Mouse (Mus musculus): ENCODE measurements around the gene Sh3gl3.

The Sh3gl3 gene

DNA sequence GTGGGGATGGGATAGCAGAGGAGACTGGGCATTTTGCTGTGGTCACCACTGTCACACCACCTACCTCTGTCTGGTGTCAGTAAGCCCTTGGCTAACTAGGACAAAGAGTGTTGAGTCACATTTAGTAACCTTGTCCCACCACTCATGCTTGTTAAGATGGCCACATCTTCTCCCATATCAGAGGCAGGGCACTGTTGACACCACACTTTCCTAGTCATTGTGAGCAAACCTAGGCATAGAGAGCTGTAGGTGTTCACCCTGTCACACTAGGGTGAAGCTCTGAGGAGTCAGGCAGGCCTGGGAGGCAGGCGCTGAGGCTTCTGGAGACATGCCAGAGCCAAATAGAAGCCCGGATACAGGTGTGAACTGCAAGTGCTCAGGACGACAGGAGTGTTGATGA is at the start of gene Sh3gl3:
TSS of gene Sh3gl3 (plus strand) at position 301 of the 400 bp plus-strand sequence.
- no peak for DNase-seq (ENCODE audit: low read depth)

DNA sequence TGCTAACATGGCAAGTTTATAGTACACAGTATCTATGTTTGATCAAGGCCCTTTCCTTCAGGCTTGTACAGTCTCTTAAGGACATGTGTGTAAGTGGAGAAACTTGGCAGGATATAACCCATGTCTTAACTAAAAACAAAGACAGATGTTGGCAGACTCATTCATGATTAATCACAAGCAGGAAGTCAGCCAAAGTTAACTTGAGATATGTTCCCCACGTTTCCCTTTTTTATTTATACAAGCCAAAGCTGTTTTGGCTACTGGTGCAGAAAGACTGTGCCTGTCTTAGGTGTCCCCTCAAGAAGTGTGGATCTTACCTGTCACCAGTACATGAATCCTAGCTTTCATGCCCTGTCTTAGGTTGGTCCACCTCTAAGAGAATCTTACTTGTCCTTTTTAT is 35.4 kb upstream of the Sh3gl3 start:
- DNase-seq (ENCODE audit: low read depth), result peak; percentile 6

DNA sequence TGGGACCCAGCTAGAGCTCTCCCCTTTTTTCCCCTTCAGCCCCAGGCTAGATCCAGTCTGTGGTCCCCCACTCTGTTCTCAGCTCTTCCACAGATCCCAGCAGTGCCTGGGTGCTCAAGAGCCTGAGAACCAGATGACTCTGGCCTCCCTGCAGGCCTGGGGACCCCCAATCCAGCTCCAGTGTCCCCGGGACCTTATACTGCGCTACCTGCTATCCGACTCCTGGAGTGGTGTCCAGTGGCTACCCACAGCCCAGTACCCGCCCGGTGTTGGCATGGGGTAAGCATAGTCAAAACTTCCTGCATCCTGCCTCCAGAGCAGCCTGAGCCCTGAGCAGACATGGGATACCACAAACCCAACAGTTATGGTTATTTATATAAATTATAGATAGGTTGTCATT is 26.5 kb upstream of the Sh3gl3 start:
- DNase-seq (ENCODE audit: low read depth), result no peak

DNA sequence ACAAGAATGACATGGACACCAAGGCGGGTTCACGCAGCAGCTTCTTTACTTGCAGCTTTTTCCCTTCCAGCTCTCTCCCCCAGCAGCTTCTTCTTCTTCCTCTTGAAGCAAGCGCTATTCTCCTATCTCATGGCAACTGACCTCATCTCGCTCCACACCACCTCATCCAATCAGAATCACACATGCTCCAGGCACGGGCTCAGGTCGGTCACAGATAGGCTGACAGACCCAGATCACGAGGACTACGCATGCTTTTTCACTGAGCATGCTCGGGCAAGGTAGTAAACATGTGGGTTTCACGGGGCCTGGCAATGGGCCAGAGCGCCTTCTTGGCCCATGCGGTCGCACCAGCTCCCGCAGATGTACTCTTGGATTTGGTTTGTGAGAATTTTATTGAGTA is 9.0 kb upstream of the Sh3gl3 start:
- DNase-seq (ENCODE audit: low read depth), result no peak

DNA sequence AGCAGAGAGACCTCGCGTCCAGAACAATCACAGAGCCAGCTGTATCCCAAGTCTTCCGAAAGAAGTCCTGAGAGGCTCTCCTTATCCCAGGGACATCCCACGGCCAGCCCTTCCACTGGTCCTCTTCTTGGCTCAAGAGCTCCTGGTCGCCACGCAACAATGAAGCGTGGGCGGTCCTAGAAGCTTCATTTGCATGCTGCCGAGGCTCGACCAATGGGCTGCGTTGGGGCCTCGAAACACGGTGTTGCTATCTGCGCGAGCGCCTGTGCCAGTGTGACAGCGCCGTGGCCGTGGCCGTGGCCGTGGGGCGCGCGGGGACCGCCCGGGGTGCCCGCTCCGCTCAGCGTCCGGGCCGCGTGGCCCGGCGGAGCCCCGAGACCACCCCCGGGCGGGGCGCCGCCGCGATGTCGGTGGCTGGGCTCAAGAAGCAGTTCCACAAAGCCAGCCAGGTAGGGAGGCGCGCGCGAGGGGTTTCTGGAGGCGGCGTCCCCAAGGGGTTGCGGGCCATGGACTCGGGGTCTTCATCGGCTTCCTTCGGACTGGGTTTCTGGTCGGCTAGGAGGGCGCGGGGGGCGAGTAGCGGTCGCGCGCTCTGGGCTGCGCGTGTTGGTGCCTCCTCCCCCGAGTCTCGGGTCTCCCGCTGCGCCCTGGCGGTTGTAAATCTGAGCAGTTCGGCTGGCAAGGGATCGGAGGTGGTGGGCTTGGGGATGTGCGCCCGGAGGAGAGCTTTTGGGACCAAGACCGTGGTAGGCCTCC is 1.1 kb downstream of the Sh3gl3 start:
- DNase-seq (ENCODE audit: low read depth), result peak; percentile 22

DNA sequence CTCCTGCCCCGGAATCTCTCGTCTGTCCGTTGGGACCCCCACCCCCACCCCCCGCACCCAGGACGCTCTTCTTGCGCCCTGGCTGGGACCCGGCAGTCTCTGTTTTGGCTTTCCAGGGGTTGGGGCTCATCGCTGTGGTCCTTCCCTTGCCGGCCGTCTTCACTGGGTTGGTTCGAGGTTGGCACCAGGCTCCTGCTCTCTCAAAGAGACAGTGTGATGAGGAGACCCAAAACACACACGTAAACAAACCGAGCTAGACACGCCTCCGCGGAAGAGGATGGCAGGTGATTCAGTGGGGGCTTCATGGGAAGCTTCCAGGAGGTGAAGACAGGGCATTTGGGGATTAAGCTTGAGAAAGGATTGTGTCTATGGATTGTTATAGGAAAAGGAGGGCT is 1.7 kb downstream of the Sh3gl3 start:
- no peak for DNase-seq (ENCODE audit: low read depth)

DNA sequence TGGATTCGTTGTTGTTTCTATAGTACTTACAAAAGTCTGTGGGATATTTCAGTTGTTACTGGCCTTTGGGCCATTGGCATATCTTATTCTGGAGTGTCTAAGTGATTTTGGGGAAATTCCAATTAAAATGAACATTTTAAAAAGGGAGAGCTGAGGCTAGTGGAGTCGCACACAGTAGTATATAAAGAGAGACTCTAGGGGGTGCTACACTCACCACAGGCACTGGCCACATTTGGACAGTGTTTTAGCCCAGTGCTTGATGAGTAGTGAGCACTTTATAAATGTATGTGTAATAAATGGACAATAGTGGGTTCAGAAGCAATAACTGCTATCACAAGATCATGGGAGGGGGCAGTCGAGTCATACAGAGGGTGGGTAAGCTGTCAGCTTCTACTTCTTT is 2.6 kb downstream of the Sh3gl3 start:
- no peak for DNase-seq (ENCODE audit: low read depth)

DNA sequence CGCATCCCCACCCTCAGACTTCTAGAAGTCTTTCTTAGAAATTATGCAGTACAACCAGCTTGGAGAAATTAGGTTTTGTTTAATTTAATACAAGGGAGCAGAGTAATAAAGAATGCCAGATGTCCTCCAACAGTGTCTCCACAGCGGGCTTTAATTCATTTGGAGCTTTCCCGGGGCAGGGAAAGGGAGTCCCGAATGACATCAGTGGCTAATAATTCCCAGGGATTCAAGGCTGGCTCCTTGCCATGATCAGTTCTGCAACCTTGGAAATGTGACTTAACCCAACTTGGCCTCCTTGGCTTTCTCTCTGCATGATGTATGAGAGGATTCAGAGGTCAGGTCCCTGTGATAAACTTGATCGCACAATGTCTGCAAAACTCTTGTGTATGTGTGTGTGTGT is 3.7 kb downstream of the Sh3gl3 start:
- DNase-seq (ENCODE audit: low read depth), result no peak

DNA sequence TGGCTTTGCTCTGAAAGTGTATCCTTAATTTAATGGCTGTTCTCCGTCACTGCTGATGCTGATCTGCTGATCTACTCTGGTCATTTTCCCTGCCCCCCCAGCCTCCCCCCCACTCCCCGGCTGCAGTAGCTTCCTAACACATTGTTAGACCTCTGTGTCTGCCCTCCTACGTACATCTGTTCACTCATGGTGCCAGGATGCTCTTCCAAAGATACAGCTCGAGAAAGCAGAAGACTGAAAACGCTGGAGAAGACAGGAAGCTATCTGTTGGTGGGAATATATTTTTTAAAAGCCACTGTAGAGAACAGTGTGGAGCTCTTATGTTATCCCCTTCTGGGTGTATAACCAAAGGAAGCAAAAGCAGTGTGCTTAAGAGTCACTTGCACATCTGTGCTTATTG is 7.3 kb downstream of the Sh3gl3 start:
- DNase-seq (ENCODE audit: low read depth), result no peak

DNA sequence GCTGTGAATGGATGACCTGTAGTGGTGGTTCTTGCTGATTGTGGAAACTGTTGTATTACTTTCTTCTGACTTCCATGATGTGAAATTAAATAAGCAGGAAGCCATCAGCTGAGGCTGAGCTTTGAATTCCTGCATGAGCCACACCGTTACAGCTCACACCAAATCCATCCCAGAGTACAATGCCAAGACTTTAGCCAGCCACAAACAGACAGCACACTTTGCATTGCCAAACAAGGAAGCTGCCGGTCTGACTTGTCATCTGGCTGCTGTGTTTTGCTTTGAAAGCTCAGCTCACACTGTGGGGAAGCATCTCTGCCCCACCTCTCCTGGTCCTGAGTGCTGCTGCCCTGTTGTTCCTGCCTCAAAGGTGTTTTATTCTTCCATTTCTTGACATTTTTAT is 9.1 kb downstream of the Sh3gl3 start:
- DNase-seq (ENCODE audit: low read depth), result peak; percentile 15

DNA sequence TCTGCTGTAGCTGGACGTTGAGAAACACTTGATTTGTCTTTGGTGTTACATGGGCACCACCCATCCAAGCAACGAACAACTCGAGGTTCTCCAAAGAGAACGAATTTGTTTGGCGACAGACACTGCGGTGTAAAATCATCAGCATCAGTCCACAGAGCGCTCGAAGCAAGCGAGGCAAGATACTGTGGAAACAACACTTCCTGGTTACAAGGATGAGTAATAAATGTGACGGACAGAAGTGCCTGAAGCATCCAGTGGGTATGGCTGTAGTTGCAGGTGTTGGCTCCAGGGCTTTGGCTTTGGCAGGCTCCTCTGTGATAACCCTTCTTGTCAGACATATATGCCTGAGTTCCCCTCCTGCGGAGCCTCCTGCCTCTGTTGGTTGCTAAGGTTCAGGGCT is 18.0 kb downstream of the Sh3gl3 start:
- no peak for DNase-seq (ENCODE audit: low read depth)

DNA sequence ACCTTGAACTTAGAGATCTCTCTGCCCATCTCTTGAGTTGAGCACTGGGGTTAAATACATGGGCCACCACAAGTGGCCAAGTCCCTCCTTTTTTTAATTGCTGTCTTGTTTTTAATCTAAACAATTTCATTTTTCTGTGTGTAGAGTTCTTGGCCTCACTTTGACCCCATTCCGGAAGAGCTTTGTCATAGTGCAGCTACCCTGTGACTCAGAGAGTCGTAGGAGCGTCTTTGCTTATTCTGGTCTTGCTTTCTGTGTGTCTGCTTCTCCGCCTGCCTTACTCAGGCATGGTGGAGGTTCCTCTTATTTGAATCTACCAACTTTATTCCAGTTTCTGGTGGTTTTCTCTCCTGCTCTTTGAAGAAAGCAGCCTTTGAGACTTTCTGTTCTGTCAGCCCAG is 18.9 kb downstream of the Sh3gl3 start:
- no peak for DNase-seq (ENCODE audit: low read depth)

DNA sequence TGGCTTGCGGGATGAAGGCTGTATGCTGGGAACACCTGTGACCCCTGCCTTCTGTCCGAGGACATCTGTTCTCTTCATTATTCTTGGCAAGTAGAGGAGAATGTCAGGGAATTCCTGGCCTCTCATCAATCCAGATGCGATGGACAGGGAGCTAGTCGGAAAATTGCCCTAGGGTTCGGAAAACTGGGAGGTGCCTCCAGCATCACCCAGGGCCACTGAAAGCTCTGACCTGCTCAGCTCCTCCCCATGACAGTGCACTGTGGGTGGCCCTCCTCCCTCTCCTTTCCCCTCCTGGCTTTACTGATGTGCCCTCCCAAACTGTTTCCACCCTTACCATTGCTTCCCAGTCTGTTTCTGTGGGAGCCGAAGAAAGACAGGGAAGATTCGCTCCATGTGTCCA is 29.5 kb downstream of the Sh3gl3 start:
- DNase-seq (ENCODE audit: low read depth), result no peak

DNA sequence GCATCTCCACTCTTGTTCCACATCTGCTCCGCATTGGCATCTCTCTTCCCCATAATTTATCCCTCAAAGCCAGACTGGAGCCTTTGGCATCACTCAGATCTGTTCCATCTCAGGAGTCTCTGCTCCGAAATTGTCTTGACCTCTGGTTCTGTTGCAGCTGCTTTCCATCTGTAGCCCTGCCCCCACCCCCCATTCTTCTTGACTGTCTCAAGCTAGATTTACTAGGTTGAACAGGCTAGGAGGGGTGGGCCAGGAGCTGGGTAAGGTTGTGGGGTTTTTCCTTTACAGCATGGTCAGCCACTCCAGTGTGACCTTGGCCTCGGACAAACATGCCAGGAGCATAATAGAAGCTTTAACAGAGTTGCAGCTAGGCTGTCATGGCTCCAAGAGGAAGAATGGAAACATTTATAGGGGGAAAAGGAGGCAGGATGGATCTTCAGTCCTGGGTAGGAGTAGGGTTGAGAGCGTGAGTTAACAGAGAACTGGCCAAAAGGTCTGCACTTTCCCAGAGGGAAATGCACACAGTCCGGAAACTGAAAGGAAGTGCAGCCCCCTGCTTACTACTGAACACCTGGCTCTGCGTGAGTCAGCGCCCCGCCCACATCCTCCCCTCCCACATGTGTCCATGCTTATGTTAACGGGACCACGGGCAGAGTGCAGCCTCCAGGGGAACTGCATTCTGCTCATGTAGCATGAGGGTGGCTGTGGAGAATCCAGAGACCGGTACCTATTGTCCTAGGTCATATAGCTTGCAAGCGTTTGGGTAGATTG is 30.6 kb downstream of the Sh3gl3 start:
- no peak for DNase-seq (ENCODE audit: low read depth)

DNA sequence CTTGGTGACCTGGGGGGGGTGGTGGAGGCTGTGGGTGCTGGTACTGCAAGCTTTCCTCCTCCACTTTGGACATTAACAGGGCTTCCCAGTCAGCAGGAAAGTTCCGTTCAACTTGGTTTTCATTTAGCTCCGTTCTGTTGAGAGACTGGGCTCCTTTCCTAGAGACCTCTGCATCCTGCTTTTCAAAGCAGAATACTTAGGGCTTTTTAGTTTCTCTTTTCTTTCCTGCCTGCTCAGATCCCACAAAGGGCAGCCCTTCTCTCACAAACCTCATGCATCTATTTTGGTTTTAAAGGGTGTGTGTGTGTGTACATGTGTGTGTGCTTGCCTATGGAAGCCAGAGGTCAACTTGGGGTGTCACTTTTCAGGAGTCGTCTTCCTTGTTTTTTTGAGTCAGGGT is 31.3 kb downstream of the Sh3gl3 start:
- DNase-seq (ENCODE audit: low read depth), result no peak

DNA sequence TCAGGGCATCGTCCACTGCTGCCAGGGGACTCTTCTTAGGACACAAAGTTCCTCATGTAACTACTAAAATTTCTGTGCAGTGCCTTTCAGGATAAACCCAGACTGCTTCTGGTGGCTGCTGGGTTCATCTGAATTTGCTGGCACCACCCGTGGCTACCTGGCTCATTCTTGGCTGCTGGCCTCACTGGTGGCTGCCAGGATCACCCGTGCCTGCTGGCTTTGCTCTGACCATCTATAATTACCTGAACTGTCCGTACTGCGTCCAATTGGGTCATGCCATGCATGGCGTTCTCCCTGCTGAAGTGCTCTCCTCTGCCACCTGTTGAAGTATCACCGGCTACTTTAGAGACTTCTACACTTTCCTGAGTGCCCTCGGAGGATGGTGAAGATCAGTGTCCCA is 33.1 kb downstream of the Sh3gl3 start:
- no peak for DNase-seq (ENCODE audit: low read depth)

DNA sequence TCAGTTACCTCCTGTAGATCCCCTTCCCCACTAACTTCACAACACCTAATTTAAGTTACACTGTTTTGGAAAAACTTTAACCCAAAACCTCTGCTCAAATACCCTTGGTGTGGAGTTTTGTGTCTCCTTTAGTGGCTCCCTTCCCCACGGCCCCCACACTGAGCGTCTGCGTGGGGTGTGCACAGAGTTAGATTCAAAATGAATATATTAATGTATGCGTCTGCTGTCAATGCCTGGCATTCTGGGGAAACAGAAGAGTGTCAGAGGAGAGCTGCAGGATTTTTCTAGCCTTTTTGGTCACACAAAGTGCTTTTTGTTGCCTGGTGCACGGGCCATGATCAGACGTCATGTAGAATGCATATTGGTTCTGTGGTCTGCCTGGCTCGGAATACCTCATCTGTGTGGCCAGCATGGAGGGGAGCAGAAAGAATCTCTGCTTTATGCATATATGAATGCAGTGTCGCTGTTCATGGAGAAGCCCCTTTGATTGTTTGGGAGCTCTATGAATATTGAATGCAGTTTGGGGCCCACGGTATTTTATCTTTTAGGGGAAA is 47.8 kb downstream of the Sh3gl3 start:
- DNase-seq (ENCODE audit: low read depth), result no peak

DNA sequence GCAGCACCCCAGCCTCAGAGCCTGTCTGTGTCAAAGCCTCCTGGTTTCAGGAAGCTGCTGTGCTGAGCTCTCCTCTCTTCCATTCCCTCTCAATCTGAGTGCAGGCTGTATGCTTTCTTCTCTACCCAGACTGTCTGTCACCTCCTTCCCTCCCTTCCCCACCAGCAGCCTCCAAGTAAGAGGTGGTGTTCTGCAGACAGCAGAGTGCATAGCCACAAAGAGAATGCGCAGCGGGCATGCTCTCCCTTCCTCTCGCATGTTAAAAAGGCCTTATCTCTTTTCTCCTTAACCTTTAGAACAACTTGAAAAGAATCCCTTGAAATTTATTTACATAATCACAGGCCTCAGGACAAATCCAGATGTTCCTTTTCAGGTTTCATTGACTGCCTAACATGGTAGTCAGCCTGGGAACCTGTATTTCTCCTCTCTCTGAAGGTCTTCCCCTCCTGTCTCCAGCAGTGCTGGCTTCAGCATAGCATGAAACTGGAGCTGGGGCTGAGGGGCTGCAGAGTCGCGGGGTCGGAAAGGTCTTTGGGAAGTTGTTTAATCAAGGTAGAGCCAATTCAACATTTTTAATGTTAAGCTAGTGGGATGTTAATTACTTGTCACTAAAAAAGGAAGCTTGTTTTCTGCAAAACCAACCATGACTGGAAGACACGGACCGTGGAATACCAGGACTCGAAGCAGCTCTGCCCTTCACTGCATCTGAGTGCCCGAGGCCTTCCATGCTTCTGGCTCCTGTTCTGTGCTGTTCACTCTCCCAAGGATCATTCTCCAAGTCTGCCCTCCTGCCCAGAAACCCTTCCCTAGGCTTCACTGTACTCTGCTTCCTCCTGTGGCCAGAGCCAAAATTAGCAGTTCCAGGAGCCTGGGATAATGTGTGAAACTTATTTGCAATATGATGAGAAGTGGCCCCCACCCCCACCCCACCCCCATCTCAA is 50.5 kb downstream of the Sh3gl3 start:
- no peak for DNase-seq (ENCODE audit: low read depth)

DNA sequence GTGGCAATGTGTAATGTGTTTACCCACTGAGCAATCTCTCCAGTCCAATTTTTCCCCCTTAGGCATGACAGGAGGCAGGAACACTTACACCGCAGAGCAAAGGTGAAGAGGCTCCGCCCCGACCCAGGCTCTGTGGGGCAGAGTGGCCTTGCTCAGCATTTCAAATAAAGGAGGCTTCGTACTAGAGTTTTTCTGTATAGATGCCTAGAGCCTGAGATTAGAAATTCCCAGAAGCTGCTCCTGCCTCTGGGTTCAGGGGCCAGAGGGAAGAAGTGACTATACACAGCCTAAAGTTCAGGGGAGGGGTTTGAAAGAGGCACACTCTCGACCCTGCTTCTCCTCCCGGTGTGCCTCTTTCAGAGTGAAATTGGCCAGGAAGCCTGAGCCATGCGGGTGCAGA is 59.6 kb downstream of the Sh3gl3 start:
- DNase-seq (ENCODE audit: low read depth), result no peak

DNA sequence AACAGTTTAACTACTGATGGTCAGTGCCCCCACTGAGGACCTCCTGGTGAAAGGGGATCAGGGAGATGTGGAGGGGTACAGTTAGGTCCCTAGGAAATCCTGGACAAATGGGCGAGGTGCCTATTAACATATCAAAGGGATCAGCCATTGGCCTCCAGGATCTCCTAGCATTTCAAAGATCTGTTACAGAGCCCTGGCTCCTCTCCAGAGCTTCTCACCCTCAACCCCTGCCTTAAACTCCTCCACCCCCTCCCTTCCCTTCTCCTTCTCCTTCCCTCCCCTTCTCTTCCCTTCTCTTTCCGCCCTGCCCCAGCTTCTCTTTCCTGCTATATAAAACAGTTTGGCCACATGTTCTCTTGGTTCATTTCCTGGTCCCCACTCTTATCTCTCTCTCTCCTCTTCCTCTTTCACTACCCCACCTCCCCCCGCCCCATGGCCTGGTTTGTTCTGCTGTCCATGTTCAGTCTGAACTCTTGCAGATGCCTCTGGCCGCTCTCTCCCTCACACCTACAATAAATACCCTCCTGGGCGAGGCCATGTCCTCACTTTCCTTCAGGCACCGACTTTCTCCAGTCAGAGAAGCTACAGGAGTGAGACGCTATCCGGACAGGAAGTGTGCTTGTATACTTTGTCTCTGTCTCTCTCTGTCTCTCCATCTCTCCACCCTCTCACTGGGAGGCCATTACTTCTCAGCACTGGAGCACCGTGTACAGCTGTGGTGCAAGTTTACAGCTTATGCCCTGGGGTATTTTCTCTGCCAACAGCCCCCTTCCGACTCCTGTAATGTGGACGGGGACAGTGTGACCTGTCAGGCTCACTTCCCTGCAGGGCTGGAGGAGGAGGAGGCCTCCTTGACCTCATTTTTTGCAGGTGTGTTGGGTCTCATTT is 60.6 kb downstream of the Sh3gl3 start:
- DNase-seq (ENCODE audit: low read depth), result no peak

DNA sequence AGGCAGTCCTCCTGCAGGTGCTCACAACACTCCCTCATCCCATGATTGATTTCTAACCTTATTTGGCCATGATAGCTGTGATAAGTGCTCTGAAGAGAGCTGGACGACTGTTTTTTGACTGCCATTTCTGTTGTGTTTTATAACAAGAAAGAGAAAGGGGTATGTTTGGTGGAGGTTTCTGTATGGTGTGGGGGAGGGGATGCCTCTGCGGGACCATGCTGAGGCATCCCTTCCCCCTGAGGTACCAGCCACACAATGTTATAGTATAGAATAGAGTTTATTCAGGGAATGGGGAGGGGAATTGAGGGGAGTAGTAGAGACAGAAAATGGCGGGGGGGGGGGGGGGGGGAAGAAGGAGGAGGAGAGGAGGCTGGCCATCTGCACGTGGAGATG is 61.3 kb downstream of the Sh3gl3 start:
- DNase-seq (ENCODE audit: low read depth), result no peak

Measured in fibroblast of lung, adult 2 months (primary cell).